Mouse (Mus musculus): ENCODE data around the gene Acot1. TPM values are rescaled to one million over a fixed set of nuclear protein-coding genes. Genes with fewer than 3 reads are reported as not detected.
"Not testable (repeated sequence)": the region's sequence is repeated elsewhere in the genome, so short reads cannot be mapped to it uniquely, and the experiment has no call there.

Acot1 gene
- 36.4 and 48.7 TPM in 2 replicates for polyA plus RNA-seq (2011; ENCODE audit: insufficient read depth, insufficient read length, low read depth, missing spikeins)

- not testable (repeated sequence) for H3K27me3 ChIP-seq (ENCODE audit: control insufficient read depth, insufficient read depth, low read length, poor library complexity, severe bottlenecking); H3K36me3 ChIP-seq (ENCODE audit: control insufficient read depth, insufficient read depth, low read length, poor library complexity, severe bottlenecking); H3K4me1 ChIP-seq (ENCODE audit: control insufficient read depth, insufficient read depth, low read length); H3K9me3 ChIP-seq (replicated peaks; ENCODE audit: control insufficient read depth, insufficient read depth, low read length, poor library complexity, severe bottlenecking)
- H3K4me3 ChIP-seq (ENCODE audit: low read depth, low read length) = peak within 1 kb of the TSS; percentile 51
- peak within 1 kb of the TSS; percentile 67; the same call in 1 of the 2 replicates for H3K9ac ChIP-seq (ENCODE audit: low read depth, poor library complexity, severe bottlenecking)
- H3K27ac ChIP-seq (ENCODE audit: insufficient read depth, low read length) = peak within 1 kb of the TSS; percentile 64
Observed at GRCm38 (mm10) chr12:84009171-84009965, at the start of gene Acot1. TSS of gene Acot1 (plus strand) at chr12:84009490.

DNA sequence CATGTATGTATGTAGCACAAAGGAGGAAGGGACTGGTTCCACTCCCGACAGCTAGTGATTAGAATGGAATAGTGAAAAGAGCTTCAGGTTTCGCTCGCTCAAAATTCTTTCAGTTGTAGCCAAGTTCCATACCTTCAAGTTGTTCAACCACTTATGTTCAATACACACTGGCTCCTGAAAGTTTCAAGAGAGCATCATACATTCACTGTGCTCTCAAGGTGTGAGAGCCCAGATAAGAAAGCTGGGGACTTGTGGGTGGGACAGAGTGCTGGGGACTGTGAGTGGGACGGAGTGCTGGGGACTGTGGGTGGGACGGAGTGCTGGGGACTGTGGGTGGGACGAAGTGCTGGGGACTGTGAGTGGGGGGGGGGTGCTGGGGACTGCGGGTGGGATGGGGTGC, 44.1 kb upstream of the Acot1 start:
- H3K36me3 ChIP-seq (ENCODE audit: control insufficient read depth, insufficient read depth, low read length, poor library complexity, severe bottlenecking) = no peaks in the 10 kb centered on the region
- no peak overlapping the region for H3K27ac ChIP-seq (ENCODE audit: insufficient read depth, low read length)
- no peaks in the 10 kb centered on the region for H3K4me1 ChIP-seq (ENCODE audit: control insufficient read depth, insufficient read depth, low read length)
- H3K9me3 ChIP-seq (replicated peaks; ENCODE audit: control insufficient read depth, insufficient read depth, low read length, poor library complexity, severe bottlenecking) = no peaks in the 10 kb centered on the region
- H3K27me3 ChIP-seq (ENCODE audit: control insufficient read depth, insufficient read depth, low read length, poor library complexity, severe bottlenecking) = no peaks in the 10 kb centered on the region
- H3K9ac ChIP-seq (ENCODE audit: low read depth, poor library complexity, severe bottlenecking) = no peak overlapping the region
- no peak overlapping the region for H3K4me3 ChIP-seq (ENCODE audit: low read depth, low read length)
- TF ChIP-seq EP300 (IDR thresholded peaks at IDR 0.05; ENCODE audit: insufficient read depth, low read depth, low read length) (no peak), POLR2A (IDR thresholded peaks at IDR 0.05; ENCODE audit: insufficient read depth, low read length) (no peak), CTCF (IDR thresholded peaks at IDR 0.05; ENCODE audit: low read depth, low read length) (no peak)

DNA sequence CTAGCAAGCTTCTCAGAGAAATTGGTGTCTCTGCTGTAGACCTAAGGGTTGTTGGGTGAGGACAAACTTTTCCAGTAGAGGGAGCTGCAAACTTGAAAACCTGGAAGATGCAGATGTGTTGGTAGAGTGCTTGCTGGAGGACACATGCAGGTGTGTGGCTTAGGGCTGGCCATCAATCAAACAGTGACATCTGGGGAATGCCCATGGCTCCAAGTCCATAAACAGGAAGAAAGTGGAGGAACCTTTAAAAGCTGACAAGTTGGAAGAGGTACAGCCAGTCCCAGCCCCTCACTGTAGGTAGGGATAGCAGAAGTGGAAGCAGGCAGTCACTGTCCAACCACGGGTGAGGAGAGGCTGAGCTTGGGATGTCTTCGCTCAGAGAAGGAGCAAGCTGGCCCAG, 37.2 kb upstream of the Acot1 start:
- H3K9me3 ChIP-seq (replicated peaks; ENCODE audit: control insufficient read depth, insufficient read depth, low read length, poor library complexity, severe bottlenecking) = no peaks in the 10 kb centered on the region
- H3K9ac ChIP-seq (ENCODE audit: low read depth, poor library complexity, severe bottlenecking) = no peak overlapping the region
- H3K36me3 ChIP-seq (ENCODE audit: control insufficient read depth, insufficient read depth, low read length, poor library complexity, severe bottlenecking) = no peaks in the 10 kb centered on the region
- no peak overlapping the region for H3K4me3 ChIP-seq (ENCODE audit: low read depth, low read length)
- H3K4me1 ChIP-seq (ENCODE audit: control insufficient read depth, insufficient read depth, low read length) = no peaks in the 10 kb centered on the region
- TF ChIP-seq EP300 (IDR thresholded peaks at IDR 0.05; ENCODE audit: insufficient read depth, low read depth, low read length) = no peak
- TF ChIP-seq CTCF (IDR thresholded peaks at IDR 0.05; ENCODE audit: low read depth, low read length) = peak; percentile 44
- TF ChIP-seq POLR2A (IDR thresholded peaks at IDR 0.05; ENCODE audit: insufficient read depth, low read length) = no peak
- H3K27ac ChIP-seq (ENCODE audit: insufficient read depth, low read length) = no peak overlapping the region
- no peaks in the 10 kb centered on the region for H3K27me3 ChIP-seq (ENCODE audit: control insufficient read depth, insufficient read depth, low read length, poor library complexity, severe bottlenecking)

- Histone ChIP-seq H3K27ac (ENCODE audit: insufficient read depth, low read length) (no peak overlapping the region), H3K9ac (ENCODE audit: low read depth, poor library complexity, severe bottlenecking) (no peak overlapping the region), H3K9me3 (replicated peaks; ENCODE audit: control insufficient read depth, insufficient read depth, low read length, poor library complexity, severe bottlenecking) (no peaks in the 10 kb centered on the region), H3K4me1 (ENCODE audit: control insufficient read depth, insufficient read depth, low read length) (no peaks in the 10 kb centered on the region), H3K4me3 (ENCODE audit: low read depth, low read length) (no peak overlapping the region), H3K36me3 (ENCODE audit: control insufficient read depth, insufficient read depth, low read length, poor library complexity, severe bottlenecking) (no peaks in the 10 kb centered on the region), H3K27me3 (ENCODE audit: control insufficient read depth, insufficient read depth, low read length, poor library complexity, severe bottlenecking) (no peaks in the 10 kb centered on the region)
- TF ChIP-seq POLR2A (IDR thresholded peaks at IDR 0.05; ENCODE audit: insufficient read depth, low read length) = no peak
- no peak for TF ChIP-seq CTCF (IDR thresholded peaks at IDR 0.05; ENCODE audit: low read depth, low read length)
- TF ChIP-seq EP300 (IDR thresholded peaks at IDR 0.05; ENCODE audit: insufficient read depth, low read depth, low read length) = no peak
Observed at GRCm38 (mm10) chr12:83978862-83979261, 30.4 kb upstream of the Acot1 start.

DNA sequence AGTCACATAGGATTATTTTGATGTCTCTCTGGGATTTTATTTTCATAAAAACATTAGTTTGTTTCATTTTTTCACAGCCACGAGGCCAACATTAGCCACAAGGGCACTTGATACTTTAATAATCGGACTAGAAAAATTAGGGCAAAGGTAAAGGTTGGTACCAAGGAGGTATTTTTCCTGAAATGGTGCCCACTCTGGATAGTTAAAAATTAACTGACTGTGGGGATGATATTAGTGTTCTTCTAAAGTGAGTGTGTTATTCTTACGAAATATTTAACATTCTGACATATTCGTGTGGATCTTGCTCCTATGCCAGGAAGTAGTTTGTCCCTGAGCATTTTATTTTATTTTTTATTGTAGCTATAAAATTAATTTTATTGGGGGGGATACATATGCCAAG, 27.7 kb upstream of the Acot1 start:
- Histone ChIP-seq H3K9ac (ENCODE audit: low read depth, poor library complexity, severe bottlenecking) (no peak overlapping the region), H3K9me3 (replicated peaks; ENCODE audit: control insufficient read depth, insufficient read depth, low read length, poor library complexity, severe bottlenecking) (no peaks in the 10 kb centered on the region), H3K4me1 (ENCODE audit: control insufficient read depth, insufficient read depth, low read length) (no peaks in the 10 kb centered on the region), H3K4me3 (ENCODE audit: low read depth, low read length) (no peak overlapping the region), H3K27ac (ENCODE audit: insufficient read depth, low read length) (no peak overlapping the region), H3K36me3 (ENCODE audit: control insufficient read depth, insufficient read depth, low read length, poor library complexity, severe bottlenecking) (no peaks in the 10 kb centered on the region), H3K27me3 (ENCODE audit: control insufficient read depth, insufficient read depth, low read length, poor library complexity, severe bottlenecking) (no peaks in the 10 kb centered on the region)
- TF ChIP-seq CTCF (IDR thresholded peaks at IDR 0.05; ENCODE audit: low read depth, low read length) = no peak
- no peak for TF ChIP-seq EP300 (IDR thresholded peaks at IDR 0.05; ENCODE audit: insufficient read depth, low read depth, low read length)
- no peak for TF ChIP-seq POLR2A (IDR thresholded peaks at IDR 0.05; ENCODE audit: insufficient read depth, low read length)

GRCm38 (mm10) chr12:83984752-83985151, 24.5 kb upstream of the Acot1 start, which contains the start of gene Heatr4:
TSS of gene Heatr4 (minus strand) at chr12:83984852.
- Histone ChIP-seq H3K36me3 (ENCODE audit: control insufficient read depth, insufficient read depth, low read length, poor library complexity, severe bottlenecking) (no peaks in the 10 kb centered on the region), H3K9ac (ENCODE audit: low read depth, poor library complexity, severe bottlenecking) (no peak within 1 kb of the TSS), H3K27me3 (ENCODE audit: control insufficient read depth, insufficient read depth, low read length, poor library complexity, severe bottlenecking) (no peaks in the 10 kb centered on the region), H3K9me3 (replicated peaks; ENCODE audit: control insufficient read depth, insufficient read depth, low read length, poor library complexity, severe bottlenecking) (no peaks in the 10 kb centered on the region), H3K27ac (ENCODE audit: insufficient read depth, low read length) (no peak within 1 kb of the TSS), H3K4me3 (ENCODE audit: low read depth, low read length) (no peak within 1 kb of the TSS), H3K4me1 (ENCODE audit: control insufficient read depth, insufficient read depth, low read length) (no peaks in the 10 kb centered on the region)
- TF ChIP-seq EP300 (IDR thresholded peaks at IDR 0.05; ENCODE audit: insufficient read depth, low read depth, low read length) (no peak), POLR2A (IDR thresholded peaks at IDR 0.05; ENCODE audit: insufficient read depth, low read length) (no peak), CTCF (IDR thresholded peaks at IDR 0.05; ENCODE audit: low read depth, low read length) (no peak)
